Mouse (Mus musculus): ENCODE measurements around the gene Tmc4. TPM values are rescaled to one million over a fixed set of nuclear protein-coding genes. Genes with fewer than 3 reads are reported as not detected.

Tmc4 gene
- polyA plus RNA-seq, 1 experiment from 2014 or later: 70.9 TPM

DNA sequence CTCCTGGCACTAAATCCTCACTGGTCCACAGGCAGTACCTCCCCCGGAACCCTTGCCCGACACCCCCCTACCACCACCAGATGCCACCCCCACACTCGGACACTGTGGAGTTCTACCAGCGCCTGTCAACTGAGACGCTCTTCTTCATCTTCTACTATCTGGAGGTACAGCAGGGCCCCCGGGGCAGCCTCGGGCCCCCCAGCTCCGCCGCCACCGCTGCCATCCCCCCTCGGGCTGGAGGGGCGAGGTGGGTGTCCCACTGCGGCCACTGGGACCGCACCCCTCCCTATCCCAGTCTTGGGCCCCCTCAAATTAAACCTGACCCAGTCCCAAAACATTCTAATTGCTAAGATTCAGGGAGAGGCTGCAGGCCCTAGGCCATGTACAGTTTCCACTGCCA lies 18.8 kb downstream of the Tmc4 start:
- H3K36me3 ChIP-seq: peaks cover 90% of the 10 kb centered on the region
- H3K9me3 ChIP-seq: no peaks in the 10 kb centered on the region
- H3K9ac ChIP-seq: no peak overlapping the region
- H3K27me3 ChIP-seq (replicated peaks): no peaks in the 10 kb centered on the region
- no peak for ATAC-seq (ENCODE audit: insufficient read depth, low FRiP score, low read depth)
- no peak overlapping the region for H3K27ac ChIP-seq
- WGBS: 90% methylated on average over 14 of the region's 14 CpGs
- no peak overlapping the region for H3K4me3 ChIP-seq (replicated peaks)
- H3K4me2 ChIP-seq: no peak overlapping the region
- no peaks in the 10 kb centered on the region for H3K4me1 ChIP-seq

DNA sequence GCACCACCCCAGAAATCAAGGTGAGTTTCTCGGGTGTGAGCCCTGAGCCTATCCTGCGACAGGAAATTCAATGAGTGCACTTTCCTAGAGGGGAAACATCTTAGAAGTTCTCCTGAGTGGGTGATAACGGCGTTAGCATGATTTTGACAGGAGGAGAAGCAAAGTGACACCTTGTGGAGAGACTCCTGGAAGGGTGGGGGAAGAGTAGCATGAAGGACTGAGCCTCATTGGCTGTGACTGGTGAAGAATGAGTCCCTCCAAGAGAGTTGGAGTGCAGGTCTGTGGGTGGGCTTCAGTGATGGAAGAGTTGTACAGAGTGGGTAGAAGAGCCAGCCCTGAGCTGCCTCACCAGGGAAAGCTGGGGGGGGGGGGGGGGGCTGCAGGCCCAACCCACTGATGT lies 20.4 kb downstream of the Tmc4 start:
- Histone ChIP-seq H3K4me3 (replicated peaks) (no peak overlapping the region), H3K9me3 (no peaks in the 10 kb centered on the region), H3K9ac (no peak overlapping the region), H3K4me2 (no peak overlapping the region), H3K27ac (no peak overlapping the region), H3K27me3 (replicated peaks) (no peaks in the 10 kb centered on the region), H3K4me1 (no peaks in the 10 kb centered on the region), H3K36me3 (peaks cover 95% of the 10 kb centered on the region)
- 82% methylated on average over 4 of the region's 4 CpGs for WGBS
- ATAC-seq (ENCODE audit: insufficient read depth, low FRiP score, low read depth): no peak

- Histone ChIP-seq H3K9me3 (no peaks in the 10 kb centered on the region), H3K27me3 (replicated peaks) (no peaks in the 10 kb centered on the region), H3K36me3 (peaks cover 16% of the 10 kb centered on the region), H3K4me3 (replicated peaks) (peak overlapping the region; percentile 98), H3K4me2 (peak overlapping the region; percentile 72), H3K27ac (no peak overlapping the region), H3K4me1 (peaks cover 27% of the 10 kb centered on the region), H3K9ac (peak overlapping the region; percentile 100)
- WGBS: 45% methylated on average over 4 of the region's 4 CpGs
- no peak for ATAC-seq (ENCODE audit: insufficient read depth, low FRiP score, low read depth)
Observed at GRCm38 (mm10) chr7:3646641-3647040, 30.7 kb downstream of the Tmc4 start.

- Histone ChIP-seq H3K27me3 (replicated peaks) (no peaks in the 10 kb centered on the region), H3K9me3 (no peaks in the 10 kb centered on the region), H3K4me2 (peak overlapping the region; percentile 72), H3K4me3 (replicated peaks) (peak overlapping the region; percentile 98), H3K27ac (0 out of 2 replicates have a peak overlapping the region, but pooled peaks have one; percentile 99), H3K9ac (peak overlapping the region; percentile 100), H3K4me1 (peaks cover 27% of the 10 kb centered on the region), H3K36me3 (peaks cover 16% of the 10 kb centered on the region)
- 10% methylated on average over 9 of the region's 9 CpGs for WGBS
- no peak for ATAC-seq (ENCODE audit: insufficient read depth, low FRiP score, low read depth)
Observed at GRCm38 (mm10) chr7:3646188-3646587, 31.2 kb downstream of the Tmc4 start.

- Histone ChIP-seq H3K4me1 (peaks cover 27% of the 10 kb centered on the region), H3K27ac (peak overlapping the region; percentile 99), H3K9ac (peak overlapping the region; percentile 100), H3K4me3 (replicated peaks) (peak overlapping the region; percentile 98), H3K27me3 (replicated peaks) (no peaks in the 10 kb centered on the region), H3K4me2 (peak overlapping the region; percentile 72), H3K36me3 (peaks cover 16% of the 10 kb centered on the region), H3K9me3 (no peaks in the 10 kb centered on the region)
- no peak for ATAC-seq (ENCODE audit: insufficient read depth, low FRiP score, low read depth)
- 0% methylated on average over 52 of the region's 58 CpGs for WGBS
Observed at GRCm38 (mm10) chr7:3645488-3646025, 31.8 kb downstream of the Tmc4 start.

DNA sequence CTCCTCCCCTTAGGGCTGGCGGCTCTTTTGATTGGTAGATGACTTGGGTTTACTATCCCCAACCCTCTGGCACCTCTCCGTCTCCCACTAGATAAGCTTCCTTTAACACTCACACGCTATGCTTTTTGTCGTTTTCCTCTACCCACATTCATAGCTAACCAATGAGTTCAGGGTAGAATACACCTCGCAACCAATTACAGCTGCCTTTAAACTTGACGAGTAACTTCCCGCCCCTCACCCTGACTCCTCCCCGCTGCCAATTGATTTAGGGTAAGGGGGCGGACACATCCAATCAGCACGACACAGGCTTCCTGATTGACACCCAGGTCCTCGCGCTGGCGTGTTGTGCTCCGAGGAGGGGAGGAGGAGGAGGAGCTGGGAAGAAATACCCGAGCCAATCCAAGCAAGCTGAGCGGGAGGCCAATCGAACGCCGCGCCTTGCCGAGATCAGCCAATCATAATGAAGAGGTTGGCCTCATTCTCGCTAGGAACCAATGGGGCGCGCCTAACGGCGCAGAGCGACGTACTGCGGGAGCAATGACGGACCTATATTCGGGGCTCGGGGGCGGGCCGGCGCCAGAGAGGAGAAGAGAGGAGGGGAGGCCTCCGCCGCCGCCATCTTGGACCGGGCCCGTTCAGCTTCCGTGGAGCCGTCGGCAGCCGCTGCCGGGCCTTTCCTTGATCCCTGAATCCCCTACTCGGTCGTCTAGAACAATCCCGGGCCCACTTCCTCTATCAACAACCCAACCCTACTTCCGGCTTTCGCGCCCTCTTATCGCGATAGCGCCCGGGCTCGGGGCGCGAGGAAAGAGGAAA lies 32.5 kb downstream of the Tmc4 start, which contains the start of gene Cnot3:
Gene Cnot3, plus strand, starts transcription at position 597 of the 816 bp plus-strand sequence.
- peaks cover 27% of the 10 kb centered on the region for H3K4me1 ChIP-seq
- H3K27me3 ChIP-seq (replicated peaks): no peaks in the 10 kb centered on the region
- H3K9ac ChIP-seq: peak within 1 kb of the TSS; percentile 100
- H3K4me3 ChIP-seq (replicated peaks): peak within 1 kb of the TSS; percentile 98
- WGBS: 0% methylated on average over 58 of the region's 58 CpGs
- H3K27ac ChIP-seq: peak within 1 kb of the TSS; percentile 99
- ATAC-seq (ENCODE audit: insufficient read depth, low FRiP score, low read depth): peak; percentile 98
- peak within 1 kb of the TSS; percentile 79 for H3K4me2 ChIP-seq
- H3K9me3 ChIP-seq: no peaks in the 10 kb centered on the region
- H3K36me3 ChIP-seq: peaks cover 21% of the 10 kb centered on the region; the same call in 1 of the 2 replicates

GRCm38 (mm10) chr7:3644348-3644671 lies 33.0 kb downstream of the Tmc4 start:
- Histone ChIP-seq H3K4me1 (peaks cover 27% of the 10 kb centered on the region), H3K27me3 (replicated peaks) (no peaks in the 10 kb centered on the region), H3K27ac (peak overlapping the region; percentile 75), H3K9me3 (no peaks in the 10 kb centered on the region), H3K9ac (no peak overlapping the region), H3K36me3 (peaks cover 26% of the 10 kb centered on the region; the same call in 1 of the 2 replicates), H3K4me3 (replicated peaks) (peak overlapping the region; percentile 98), H3K4me2 (peak overlapping the region; percentile 79)
- no peak for ATAC-seq (ENCODE audit: insufficient read depth, low FRiP score, low read depth)
- 1% methylated on average over 11 of the region's 11 CpGs for WGBS

DNA sequence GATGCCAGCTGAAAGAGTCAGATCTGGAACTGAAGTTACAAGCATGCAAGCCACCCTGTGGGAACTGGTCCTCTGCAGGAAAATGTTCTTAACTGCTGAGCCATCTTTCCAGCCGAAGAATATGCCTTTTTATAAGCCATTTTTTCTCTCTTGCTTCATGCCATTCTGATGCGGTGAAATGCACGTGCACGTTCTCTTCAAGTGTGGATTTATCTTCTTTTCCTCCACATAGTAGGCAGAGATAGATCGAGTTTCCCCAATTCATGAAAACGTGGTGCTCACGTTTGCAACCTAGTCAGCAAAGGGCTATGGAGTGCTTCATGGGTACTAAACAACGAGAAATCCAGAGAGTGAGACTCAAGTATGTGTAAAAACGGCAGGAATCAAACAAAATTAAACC lies 33.5 kb downstream of the Tmc4 start:
- H3K9ac ChIP-seq: no peak overlapping the region
- no peak for ATAC-seq (ENCODE audit: insufficient read depth, low FRiP score, low read depth)
- no peaks in the 10 kb centered on the region for H3K27me3 ChIP-seq (replicated peaks)
- H3K27ac ChIP-seq: peak overlapping the region; percentile 75; the same call in 1 of the 2 replicates
- H3K4me1 ChIP-seq: peaks cover 27% of the 10 kb centered on the region
- peaks cover 31% of the 10 kb centered on the region for H3K36me3 ChIP-seq
- H3K4me3 ChIP-seq (replicated peaks): peak overlapping the region; percentile 98
- peak overlapping the region; percentile 79 for H3K4me2 ChIP-seq
- 15% methylated on average over 9 of the region's 9 CpGs for WGBS
- H3K9me3 ChIP-seq: no peaks in the 10 kb centered on the region

DNA sequence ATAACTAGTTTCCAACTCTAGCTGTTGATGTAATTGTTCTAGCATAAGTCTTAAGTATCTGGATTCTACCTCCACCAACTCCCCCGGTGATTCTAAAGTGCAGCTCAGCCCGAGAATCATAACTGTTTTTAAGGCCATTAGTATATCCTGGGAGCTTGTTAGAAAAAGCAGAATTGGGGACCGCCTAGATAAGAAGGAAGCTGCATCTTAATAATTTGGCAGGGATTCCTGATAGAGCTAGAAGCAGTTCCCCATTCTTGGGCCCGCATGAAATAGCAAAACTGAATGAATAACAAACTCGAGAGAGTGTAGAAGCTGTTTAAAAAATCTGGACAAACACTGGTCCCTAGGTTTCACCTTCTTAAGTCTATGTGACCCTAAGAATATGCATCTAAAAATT lies 33.9 kb downstream of the Tmc4 start:
- Histone ChIP-seq H3K27ac (no peak overlapping the region), H3K9me3 (no peaks in the 10 kb centered on the region), H3K9ac (no peak overlapping the region), H3K4me1 (peaks cover 27% of the 10 kb centered on the region), H3K36me3 (peaks cover 35% of the 10 kb centered on the region), H3K4me3 (replicated peaks) (no peak overlapping the region; the same call in 1 of the 2 replicates), H3K4me2 (peak overlapping the region; percentile 79; the same call in 1 of the 2 replicates), H3K27me3 (replicated peaks) (no peaks in the 10 kb centered on the region)
- 67% methylated on average over 5 of the region's 5 CpGs for WGBS
- no peak for ATAC-seq (ENCODE audit: insufficient read depth, low FRiP score, low read depth)

DNA sequence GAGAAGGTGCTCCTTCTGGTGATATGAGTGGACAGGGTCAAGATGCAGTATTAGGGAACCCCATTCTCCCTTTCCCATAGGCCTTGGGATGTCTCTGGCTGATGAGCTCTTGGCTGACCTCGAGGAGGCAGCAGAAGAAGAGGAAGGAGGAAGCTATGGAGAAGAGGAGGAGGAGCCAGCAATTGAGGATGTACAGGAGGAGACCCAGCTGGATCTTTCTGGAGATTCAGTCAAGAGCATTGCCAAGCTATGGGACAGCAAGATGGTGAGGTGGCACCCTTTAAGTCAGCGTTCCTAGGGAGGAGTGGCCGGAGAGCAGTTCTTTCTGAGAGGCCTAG lies 46.9 kb downstream of the Tmc4 start:
- H3K9me3 ChIP-seq: no peaks in the 10 kb centered on the region
- H3K36me3 ChIP-seq: peaks cover 14% of the 10 kb centered on the region; the same call in 1 of the 2 replicates
- H3K4me1 ChIP-seq: peaks cover 19% of the 10 kb centered on the region
- 46% methylated on average over 3 of the region's 3 CpGs for WGBS
- no peaks in the 10 kb centered on the region for H3K27me3 ChIP-seq (replicated peaks)
- peak overlapping the region; percentile 71 for H3K4me3 ChIP-seq (replicated peaks)
- H3K9ac ChIP-seq: peak overlapping the region; percentile 73
- ATAC-seq (ENCODE audit: insufficient read depth, low FRiP score, low read depth): no peak
- H3K27ac ChIP-seq: no peak overlapping the region
- H3K4me2 ChIP-seq: peak overlapping the region; percentile 88

GRCm38 (mm10) chr7:3629543-3630477 lies 47.5 kb downstream of the Tmc4 start, which contains the start of the genes Tfpt and Prpf31:
TSS of gene Tfpt (minus strand) at chr7:3629929.
TSS of gene Prpf31 (plus strand) at chr7:3629985.
- H3K4me3 ChIP-seq (replicated peaks): peak within 1 kb of the TSS; percentile 71
- no peaks in the 10 kb centered on the region for H3K9me3 ChIP-seq
- peak within 1 kb of the TSS; percentile 94 for H3K4me2 ChIP-seq
- H3K27me3 ChIP-seq (replicated peaks): no peaks in the 10 kb centered on the region
- H3K27ac ChIP-seq: peak within 1 kb of the TSS; percentile 86
- peak within 1 kb of the TSS; percentile 73 for H3K9ac ChIP-seq
- peak; percentile 88 for ATAC-seq (ENCODE audit: insufficient read depth, low FRiP score, low read depth)
- H3K4me1 ChIP-seq: peaks cover 19% of the 10 kb centered on the region
- WGBS: 1% methylated on average over 47 of the region's 47 CpGs
- H3K36me3 ChIP-seq: peaks cover 10% of the 10 kb centered on the region; the same call in 1 of the 2 replicates
